Mouse (Mus musculus) C2C12 (cell line): Measurements from ENCODE around the gene Cdh10.

Experiments
- CTCF ChIP-seq: IDR thresholded peaks from one replicate; pipeline ENCODE4 v1.5.1; 2011; ENCODE audit not compliant: control insufficient read depth, insufficient read depth, insufficient read length
- MAX ChIP-seq: IDR thresholded peaks from one replicate; pipeline ENCODE4 v1.6.1; 2011; ENCODE audit warnings: mild to moderate bottlenecking, control low read depth
- MYOD1 ChIP-seq: IDR thresholded peaks from one replicate; pipeline ENCODE4 v1.6.1; 2011; ENCODE audit warnings: low read depth; ENCODE audit not compliant: control insufficient read depth, insufficient read length
- USF1 ChIP-seq: IDR thresholded peaks from one replicate; pipeline ENCODE4 v1.6.1; 2011; ENCODE audit warnings: low read depth, mild to moderate bottlenecking, control low read depth, moderate library complexity

- no peak for TF ChIP-seq MYOD1
- TF ChIP-seq CTCF = no peak
- no peak for TF ChIP-seq MAX
- TF ChIP-seq USF1 = no peak
These were observed 67.9 kb downstream of the Cdh10 start for GRCm38 (mm10) chr15:18886673-18887072.
